Mouse (Mus musculus) midbrain, embryonic 14.5 days (tissue): Measurements from ENCODE around the gene Stxbp4. TPM values are rescaled to one million over a fixed set of nuclear protein-coding genes. Genes with fewer than 3 reads are reported as not detected.

ENCODE experiments used
- ATAC-seq: fragments of 200-750 bp; cut with Nextera tagmentation; 2 replicates; pipeline ENCODE4 v1.8.0; 2017; ENCODE audit warnings: moderate number of reproducible peaks, moderate library complexity; ENCODE audit not compliant: low FRiP score, low TSS enrichment
- DNase-seq: peaks from one replicate; pipeline ENCODE4 v3.0.0-alpha.2; 2015
- H3K27ac ChIP-seq: fragments of 300-500 bp; sonication (generic); replicated peaks from 2 replicates; pipeline ENCODE4 v1.5.1; 2014; ENCODE audit warnings: mild to moderate bottlenecking, low read depth, low read length, moderate library complexity
- H3K27me3 ChIP-seq: fragments of 300-500 bp; sonication (generic); 2 replicates; pipeline ENCODE4 v1.6.1; 2014; ENCODE audit warnings: low read length, control low read depth, mixed read lengths; ENCODE audit not compliant: control insufficient read depth, insufficient read depth
- H3K36me3 ChIP-seq: fragments of 300-500 bp; sonication (generic); 2 replicates; pipeline ENCODE4 v1.6.1; 2014; ENCODE audit warnings: low read length, control low read depth; ENCODE audit not compliant: control insufficient read depth, insufficient read depth
- H3K4me1 ChIP-seq: fragments of 300-500 bp; sonication (generic); 2 replicates; pipeline ENCODE4 v1.6.1; 2014; ENCODE audit warnings: mild to moderate bottlenecking, antibody characterized with exemption, low read length, control low read depth; ENCODE audit not compliant: control insufficient read depth, insufficient read depth
- H3K4me2 ChIP-seq: fragments of 300-500 bp; sonication (generic); 2 replicates; pipeline ENCODE4 v1.6.1; 2014; ENCODE audit warnings: mild to moderate bottlenecking, low read length, moderate library complexity
- H3K4me3 ChIP-seq: fragments of 300-500 bp; sonication (generic); replicated peaks from 2 replicates; pipeline ENCODE4 v1.5.1; 2014; ENCODE audit warnings: low read depth, low read length
- H3K9ac ChIP-seq: fragments of 300-500 bp; sonication (generic); replicated peaks from 2 replicates; pipeline ENCODE4 v1.6.1; 2014; ENCODE audit warnings: mild to moderate bottlenecking, low read length, moderate library complexity
- H3K9me3 ChIP-seq: fragments of 300-500 bp; sonication (generic); 2 replicates; pipeline ENCODE4 v1.6.1; 2016; ENCODE audit warnings: low read length, control low read depth, mixed read lengths; ENCODE audit not compliant: control insufficient read depth
- WGBS: fragments of 180-500 bp; shearing (Covaris S2); extraction: QIAGEN DNeasy Blood & Tissue Kit; methylation state at CpG from one replicate; pipeline ENCODE4 v1.1.7; 2014; 5-methylcytosine and 5-hydroxymethylcytosine counted together
- polyA plus RNA-seq: library from polyadenylated mRNA; unstranded; fragments of >200 nt; fragmentation: Nextera tagmentation; extraction: Ambion mirVana; gene quantifications from 2 replicates; pipeline ENCODE4 v1.2.1, GENCODE M21; 2014

Stxbp4 gene
- polyA plus RNA-seq, 1 experiment from 2014 or later = 22.0 TPM

GRCm38 (mm10) chr11:90558359-90559047 lies 79.4 kb downstream of the Stxbp4 start:
- Histone ChIP-seq H3K36me3 (no peaks in the 10 kb centered on the region), H3K4me2 (no peak overlapping the region), H3K4me1 (0 out of 2 replicates have a peak, but pooled peaks cover 6% of the 10 kb centered on the region), H3K4me3 (no peak overlapping the region), H3K9ac (no peak overlapping the region), H3K9me3 (no peaks in the 10 kb centered on the region), H3K27me3 (no peaks in the 10 kb centered on the region), H3K27ac (no peak overlapping the region)
- no peak for ATAC-seq
- WGBS = 78% methylated on average over 9 of the region's 9 CpGs
- DNase-seq = peak; percentile 65

- H3K4me1 ChIP-seq = peaks cover 15% of the 10 kb centered on the region
- no peak overlapping the region for H3K9ac ChIP-seq
- no peak for ATAC-seq
- H3K4me3 ChIP-seq = no peak overlapping the region
- peaks cover 4% of the 10 kb centered on the region; the same call in 1 of the 2 replicates for H3K27me3 ChIP-seq
- H3K4me2 ChIP-seq = no peak overlapping the region
- no peak overlapping the region for H3K27ac ChIP-seq
- no peak for DNase-seq
- H3K36me3 ChIP-seq = no peaks in the 10 kb centered on the region
- H3K9me3 ChIP-seq = no peaks in the 10 kb centered on the region
- 84% methylated on average over 4 of the region's 4 CpGs for WGBS
These were observed 81.4 kb downstream of the Stxbp4 start for GRCm38 (mm10) chr11:90556517-90556916.

GRCm38 (mm10) chr11:90553963-90554362 lies 83.9 kb downstream of the Stxbp4 start:
- DNase-seq = no peak

GRCm38 (mm10) chr11:90552303-90553201 lies 85.3 kb downstream of the Stxbp4 start:
- no peak overlapping the region for H3K4me3 ChIP-seq
- WGBS = 16% methylated on average over 18 of the region's 18 CpGs
- peak overlapping the region; percentile 2; the same call in 1 of the 2 replicates for H3K9ac ChIP-seq
- H3K4me1 ChIP-seq = peaks cover 24% of the 10 kb centered on the region
- ATAC-seq (no peak; the same call in 1 of the 2 replicates), DNase-seq (peak; percentile 66)
- no peaks in the 10 kb centered on the region for H3K36me3 ChIP-seq
- H3K9me3 ChIP-seq = no peaks in the 10 kb centered on the region
- H3K4me2 ChIP-seq = peak overlapping the region; percentile 28
- peak overlapping the region; percentile 49 for H3K27ac ChIP-seq
- H3K27me3 ChIP-seq = peaks cover 9% of the 10 kb centered on the region; the same call in 1 of the 2 replicates

More at GRCm38 (mm10) chr11:90553963-90554362, 83.9 kb downstream of the Stxbp4 start:
- Histone ChIP-seq H3K4me3 (no peak overlapping the region), H3K4me1 (peaks cover 21% of the 10 kb centered on the region), H3K36me3 (no peaks in the 10 kb centered on the region), H3K4me2 (no peak overlapping the region), H3K27me3 (peaks cover 9% of the 10 kb centered on the region; the same call in 1 of the 2 replicates), H3K27ac (no peak overlapping the region), H3K9me3 (no peaks in the 10 kb centered on the region), H3K9ac (no peak overlapping the region)
- ATAC-seq = no peak
- WGBS = 80% methylated on average over 5 of the region's 5 CpGs

GRCm38 (mm10) chr11:90548560-90548959 lies 89.3 kb downstream of the Stxbp4 start:
- peak overlapping the region; percentile 81 for H3K27ac ChIP-seq
- 4% methylated on average over 13 of the region's 13 CpGs for WGBS
- H3K36me3 ChIP-seq = 0 out of 2 replicates have a peak, but pooled peaks cover 2% of the 10 kb centered on the region
- peak; percentile 76 for DNase-seq
- no peak; the same call in 1 of the 2 replicates for ATAC-seq
- H3K4me1 ChIP-seq = peaks cover 24% of the 10 kb centered on the region
- H3K9me3 ChIP-seq = no peaks in the 10 kb centered on the region
- peaks cover 9% of the 10 kb centered on the region; the same call in 1 of the 2 replicates for H3K27me3 ChIP-seq
- H3K9ac ChIP-seq = no peak overlapping the region
- 0 out of 2 replicates have a peak overlapping the region, but pooled peaks have one; percentile 18 for H3K4me2 ChIP-seq
- no peak overlapping the region for H3K4me3 ChIP-seq

- ATAC-seq = no peak; the same call in 1 of the 2 replicates
- no peak for DNase-seq
- no peaks in the 10 kb centered on the region for H3K27me3 ChIP-seq
These were observed 99.1 kb downstream of the Stxbp4 start for GRCm38 (mm10) chr11:90538636-90539263.

GRCm38 (mm10) chr11:90525311-90525710 lies 112.6 kb downstream of the Stxbp4 start:
- Histone ChIP-seq H3K9me3 (no peaks in the 10 kb centered on the region), H3K27ac (no peak overlapping the region), H3K9ac (no peak overlapping the region), H3K4me1 (peaks cover 4% of the 10 kb centered on the region; the same call in 1 of the 2 replicates), H3K27me3 (no peaks in the 10 kb centered on the region), H3K36me3 (no peaks in the 10 kb centered on the region; the same call in 1 of the 2 replicates), H3K4me2 (no peak overlapping the region), H3K4me3 (no peak overlapping the region)
- no peak for DNase-seq
- WGBS = 95% methylated on average over 2 of the region's 2 CpGs
- no peak for ATAC-seq

More at GRCm38 (mm10) chr11:90538636-90539263, 99.1 kb downstream of the Stxbp4 start:
- Histone ChIP-seq H3K27ac (no peak overlapping the region), H3K9me3 (no peaks in the 10 kb centered on the region), H3K36me3 (peaks cover 13% of the 10 kb centered on the region; the same call in 1 of the 2 replicates), H3K4me3 (no peak overlapping the region), H3K4me2 (no peak overlapping the region), H3K4me1 (no peaks in the 10 kb centered on the region), H3K9ac (no peak overlapping the region)
- 95% methylated on average over 7 of the region's 7 CpGs for WGBS

- H3K27me3 ChIP-seq = no peaks in the 10 kb centered on the region
- DNase-seq (peak; percentile 59), ATAC-seq (no peak)
- H3K4me1 ChIP-seq = peaks cover 4% of the 10 kb centered on the region; the same call in 1 of the 2 replicates
- peaks cover 8% of the 10 kb centered on the region; the same call in 1 of the 2 replicates for H3K36me3 ChIP-seq
- WGBS = 46% methylated on average over 8 of the region's 8 CpGs
- H3K4me3 ChIP-seq = no peak overlapping the region
- H3K9me3 ChIP-seq = no peaks in the 10 kb centered on the region
- H3K27ac ChIP-seq = no peak overlapping the region
- no peak overlapping the region for H3K4me2 ChIP-seq
- no peak overlapping the region for H3K9ac ChIP-seq
These were observed 116.8 kb downstream of the Stxbp4 start for GRCm38 (mm10) chr11:90521040-90521439.
